Mouse (Mus musculus): ENCODE data around the gene Fancg. TPM values are rescaled to one million over a fixed set of nuclear protein-coding genes. Genes with fewer than 3 reads are reported as not detected.
A peak's percentile ranks its signal among the peaks of the same experiment; 100 is the strongest.

Gene Fancg
- polyA plus RNA-seq, 1 experiment from 2014 or later: 29.9 TPM

DNA sequence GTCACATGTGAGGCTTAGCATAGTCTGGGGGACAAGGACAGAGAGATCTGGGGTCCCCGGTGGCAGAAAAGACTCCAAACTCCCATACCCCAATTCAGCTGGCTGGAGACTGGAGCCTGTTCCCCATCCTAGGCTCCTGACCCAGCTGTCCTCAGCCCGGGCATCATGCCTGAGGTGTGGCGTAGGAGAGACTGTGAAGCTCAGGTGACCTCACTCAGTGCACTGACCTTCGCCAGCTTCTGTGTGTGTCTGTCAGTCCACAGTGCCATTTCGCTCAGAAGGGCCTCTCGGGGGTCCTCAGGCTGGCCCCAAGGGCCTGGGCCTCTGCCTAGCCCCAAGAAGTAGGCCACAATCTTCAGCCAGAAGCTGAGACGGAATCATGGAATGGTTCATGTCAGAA, 57.7 kb downstream of the Fancg start:
- Histone ChIP-seq H3K9me3 (no peaks in the 10 kb centered on the region), H3K27me3 (no peaks in the 10 kb centered on the region), H3K9ac (replicated peaks) (peak overlapping the region; percentile 99), H3K36me3 (peaks cover 17% of the 10 kb centered on the region), H3K27ac (replicated peaks) (peak overlapping the region; percentile 98), H3K4me1 (peaks cover 70% of the 10 kb centered on the region), H3K4me2 (replicated peaks) (peak overlapping the region; percentile 96), H3K4me3 (peak overlapping the region; percentile 92)
- no peak for ATAC-seq (replicated peaks)
- 83% methylated on average over 7 of the region's 7 CpGs for WGBS

Other genes with a start within 250 kb of the Fancg start
- gene Ccl21a, start 236.5 kb downstream of the Fancg start, polyA plus RNA-seq (2015; fragmentation: Nextera tagmentation; extraction: Ambion mirVana): 0.59 and 0.80 TPM in 2 replicates
- gene Fam205a1, start 156.6 kb downstream of the Fancg start, polyA plus RNA-seq (2015; fragmentation: Nextera tagmentation; extraction: Ambion mirVana): 0.05 TPM in 1 of 2 replicates, not detected in the other
- gene Gm12394, start 153.7 kb downstream of the Fancg start, polyA plus RNA-seq (2015; fragmentation: Nextera tagmentation; extraction: Ambion mirVana): 0.41 and 0.51 TPM in 2 replicates
- 1.6 and 1.8 TPM in 2 replicates for gene Fam205c, start 136.3 kb downstream of the Fancg start, polyA plus RNA-seq (2015; fragmentation: Nextera tagmentation; extraction: Ambion mirVana)
- gene Phf24, start 93.8 kb downstream of the Fancg start, polyA plus RNA-seq (2015; fragmentation: Nextera tagmentation; extraction: Ambion mirVana): 20.5 and 22.2 TPM in 2 replicates
- gene Dnajb5, start 60.7 kb downstream of the Fancg start, polyA plus RNA-seq (2015; fragmentation: Nextera tagmentation; extraction: Ambion mirVana): 49.3 and 55.1 TPM in 2 replicates
- 0.41 TPM in 2 replicates for gene 1700022I11Rik, start 40.9 kb downstream of the Fancg start, polyA plus RNA-seq (2015; fragmentation: Nextera tagmentation; extraction: Ambion mirVana)
- gene Vcp, start 10.0 kb downstream of the Fancg start, polyA plus RNA-seq (2015; fragmentation: Nextera tagmentation; extraction: Ambion mirVana): 505 and 521 TPM in 2 replicates
- 23.2 and 23.8 TPM in 2 replicates for gene Pigo, start 15.3 kb upstream of the Fancg start, polyA plus RNA-seq (2015; fragmentation: Nextera tagmentation; extraction: Ambion mirVana)
- 259 and 263 TPM in 2 replicates for gene Stoml2, start 21.2 kb upstream of the Fancg start, polyA plus RNA-seq (2015; fragmentation: Nextera tagmentation; extraction: Ambion mirVana)
- gene Fam214b, start 35.7 kb upstream of the Fancg start, polyA plus RNA-seq (2015; fragmentation: Nextera tagmentation; extraction: Ambion mirVana): 44.8 and 45.3 TPM in 2 replicates
- gene Unc13b, start 48.4 kb upstream of the Fancg start, polyA plus RNA-seq (2015; fragmentation: Nextera tagmentation; extraction: Ambion mirVana): 17.9 and 18.7 TPM in 2 replicates